Mouse (Mus musculus) midbrain, embryonic 16.5 days (tissue): ENCODE measurements around the gene Dclre1a. TPM values are rescaled to one million over a fixed set of nuclear protein-coding genes. Genes with fewer than 3 reads are reported as not detected.
"Not testable (repeated sequence)": the region's sequence is repeated elsewhere in the genome, so short reads cannot be mapped to it uniquely, and the experiment has no call there.

Experiments used
- ATAC-seq: fragments of 200-750 bp; cut with Nextera tagmentation; 2 replicates; pipeline ENCODE4 v1.8.0; 2017; ENCODE audit warnings: moderate TSS enrichment
- H3K27ac ChIP-seq: fragments of 300-500 bp; sonication (generic); 2 replicates; pipeline ENCODE4 v1.5.1; 2014; ENCODE audit warnings: mild to moderate bottlenecking, low read length, mixed read lengths
- H3K27me3 ChIP-seq: fragments of 300-500 bp; sonication (generic); 2 replicates; pipeline ENCODE4 v1.6.1; 2014; ENCODE audit warnings: low read depth, low read length, mixed read lengths; ENCODE audit not compliant: control insufficient read depth, insufficient read depth
- H3K36me3 ChIP-seq: fragments of 300-500 bp; sonication (generic); 2 replicates; pipeline ENCODE4 v1.6.1; 2014; ENCODE audit warnings: mild to moderate bottlenecking, low read length, moderate library complexity, mixed read lengths; ENCODE audit not compliant: control insufficient read depth, insufficient read depth
- H3K4me1 ChIP-seq: fragments of 300-500 bp; sonication (generic); 2 replicates; pipeline ENCODE4 v1.6.1; 2014; ENCODE audit warnings: mild to moderate bottlenecking, low read length, mixed read lengths; ENCODE audit not compliant: control insufficient read depth, insufficient read depth
- H3K4me2 ChIP-seq: fragments of 300-500 bp; sonication (generic); 2 replicates; pipeline ENCODE4 v1.6.1; 2014; ENCODE audit warnings: mild to moderate bottlenecking, low read length, mixed read lengths
- H3K4me3 ChIP-seq: fragments of 300-500 bp; sonication (generic); 2 replicates; pipeline ENCODE4 v1.5.1; 2014; ENCODE audit warnings: low read depth, mild to moderate bottlenecking, low read length, moderate library complexity, mixed read lengths
- H3K9ac ChIP-seq: fragments of 300-500 bp; sonication (generic); 2 replicates; pipeline ENCODE4 v1.6.1; 2014; ENCODE audit warnings: low read depth, low read length, mixed read lengths
- H3K9me3 ChIP-seq: fragments of 300-500 bp; sonication (generic); replicated peaks from 2 replicates; pipeline ENCODE4 v1.6.1; 2014; ENCODE audit warnings: mild to moderate bottlenecking, low read length, mixed read lengths; ENCODE audit not compliant: control insufficient read depth, poor library complexity, severe bottlenecking
- WGBS: fragments of 180-500 bp; shearing (Covaris S2); extraction: QIAGEN DNeasy Blood & Tissue Kit; methylation state at CpG from one replicate; pipeline ENCODE4 v1.1.7; 2014; 5-methylcytosine and 5-hydroxymethylcytosine counted together
- polyA plus RNA-seq: library from polyadenylated mRNA; unstranded; fragments of >200 nt; fragmentation: Nextera tagmentation; extraction: Ambion mirVana; gene quantifications from 2 replicates; pipeline ENCODE4 v1.2.1, GENCODE M21; 2015

The Dclre1a gene
- polyA plus RNA-seq, 1 experiment from 2014 or later, result 10.9 TPM

- H3K27ac ChIP-seq, H3K4me2 ChIP-seq, H3K9me3 ChIP-seq, H3K9ac ChIP-seq, H3K4me3 ChIP-seq, H3K36me3 ChIP-seq, H3K27me3 ChIP-seq, H3K4me1 ChIP-seq, ATAC-seq: not testable (repeated sequence)
- no CpG with 5 or more reads among the region's 4 CpGs for WGBS
Measured at GRCm38 (mm10) chr19:56511207-56511606, 36.8 kb downstream of the Dclre1a start.

GRCm38 (mm10) chr19:56503525-56503924, 44.5 kb downstream of the Dclre1a start:
- WGBS, result no CpG with 5 or more reads among the region's 5 CpGs
- not testable (repeated sequence) for H3K4me3 ChIP-seq, H3K36me3 ChIP-seq, H3K4me2 ChIP-seq, H3K4me1 ChIP-seq, H3K9me3 ChIP-seq, H3K9ac ChIP-seq, H3K27me3 ChIP-seq, ATAC-seq, H3K27ac ChIP-seq

- not testable (repeated sequence) for H3K9me3 ChIP-seq, H3K4me3 ChIP-seq, H3K4me1 ChIP-seq, H3K4me2 ChIP-seq, H3K9ac ChIP-seq, ATAC-seq, H3K27ac ChIP-seq, H3K36me3 ChIP-seq, H3K27me3 ChIP-seq
- no CpG with 5 or more reads among the region's 5 CpGs for WGBS
Measured at GRCm38 (mm10) chr19:56503069-56503468, 45.0 kb downstream of the Dclre1a start.

GRCm38 (mm10) chr19:56494157-56494556, 53.9 kb downstream of the Dclre1a start:
- no CpG with 5 or more reads among the region's 2 CpGs for WGBS
- H3K36me3 ChIP-seq, H3K27ac ChIP-seq, ATAC-seq, H3K27me3 ChIP-seq, H3K9me3 ChIP-seq, H3K4me3 ChIP-seq, H3K9ac ChIP-seq, H3K4me1 ChIP-seq, H3K4me2 ChIP-seq: not testable (repeated sequence)

GRCm38 (mm10) chr19:56489601-56490000, 58.4 kb downstream of the Dclre1a start:
- no peak overlapping the region for H3K27ac ChIP-seq
- no peak overlapping the region for H3K4me3 ChIP-seq
- H3K27me3 ChIP-seq, result no peaks in the 10 kb centered on the region
- no peak for ATAC-seq
- H3K9ac ChIP-seq, result no peak overlapping the region
- no peaks in the 10 kb centered on the region for H3K36me3 ChIP-seq
- peaks cover 6% of the 10 kb centered on the region; the same call in 1 of the 2 replicates for H3K4me1 ChIP-seq
- WGBS, result 83% methylated on average over 6 of the region's 6 CpGs
- no peak overlapping the region for H3K4me2 ChIP-seq
- H3K9me3 ChIP-seq, result no peaks in the 10 kb centered on the region

GRCm38 (mm10) chr19:56487339-56487738, 60.7 kb downstream of the Dclre1a start:
- Histone ChIP-seq H3K9ac (no peak overlapping the region), H3K4me2 (no peak overlapping the region), H3K9me3 (no peaks in the 10 kb centered on the region), H3K4me3 (no peak overlapping the region), H3K4me1 (peaks cover 6% of the 10 kb centered on the region; the same call in 1 of the 2 replicates), H3K27me3 (no peaks in the 10 kb centered on the region), H3K36me3 (no peaks in the 10 kb centered on the region), H3K27ac (no peak overlapping the region)
- no peak for ATAC-seq
- 98% methylated on average over 2 of the region's 2 CpGs for WGBS

- no peak overlapping the region for H3K9ac ChIP-seq
- no peak overlapping the region for H3K4me2 ChIP-seq
- no peaks in the 10 kb centered on the region for H3K27me3 ChIP-seq
- no peaks in the 10 kb centered on the region for H3K9me3 ChIP-seq
- 91% methylated on average over 7 of the region's 7 CpGs for WGBS
- H3K4me1 ChIP-seq, result peaks cover 6% of the 10 kb centered on the region; the same call in 1 of the 2 replicates
- H3K36me3 ChIP-seq, result no peaks in the 10 kb centered on the region
- H3K27ac ChIP-seq, result no peak overlapping the region
- no peak for ATAC-seq
- no peak overlapping the region for H3K4me3 ChIP-seq
Measured at GRCm38 (mm10) chr19:56486926-56487325, 61.1 kb downstream of the Dclre1a start.

- H3K9me3 ChIP-seq, result no peaks in the 10 kb centered on the region
- H3K9ac ChIP-seq, result no peak overlapping the region
- ATAC-seq, result no peak
- no peaks in the 10 kb centered on the region for H3K36me3 ChIP-seq
- WGBS, result 36% methylated on average over 13 of the region's 13 CpGs
- no peak overlapping the region for H3K4me3 ChIP-seq
- H3K27ac ChIP-seq, result no peak overlapping the region
- no peaks in the 10 kb centered on the region for H3K27me3 ChIP-seq
- peaks cover 6% of the 10 kb centered on the region; the same call in 1 of the 2 replicates for H3K4me1 ChIP-seq
- H3K4me2 ChIP-seq, result no peak overlapping the region
Measured at GRCm38 (mm10) chr19:56485376-56486271, 62.4 kb downstream of the Dclre1a start.

- 32% methylated on average over 13 of the region's 13 CpGs for WGBS
- H3K27ac ChIP-seq, result no peak overlapping the region
- no peak overlapping the region for H3K9ac ChIP-seq
- H3K4me2 ChIP-seq, result no peak overlapping the region
- no peaks in the 10 kb centered on the region for H3K27me3 ChIP-seq
- ATAC-seq, result no peak
- H3K4me3 ChIP-seq, result no peak overlapping the region
- no peaks in the 10 kb centered on the region for H3K36me3 ChIP-seq
- H3K4me1 ChIP-seq, result peaks cover 6% of the 10 kb centered on the region; the same call in 1 of the 2 replicates
- no peaks in the 10 kb centered on the region for H3K9me3 ChIP-seq
Measured at GRCm38 (mm10) chr19:56484630-56485375, 63.2 kb downstream of the Dclre1a start.
